Mouse (Mus musculus): ENCODE measurements at regions not wholly inside any gene's neighbourhood (a gene's known extent, or its start where the extent isn't known, plus 50 kb on each side); places are given as distances from the start of the nearest gene placed in this dataset.

DNA sequence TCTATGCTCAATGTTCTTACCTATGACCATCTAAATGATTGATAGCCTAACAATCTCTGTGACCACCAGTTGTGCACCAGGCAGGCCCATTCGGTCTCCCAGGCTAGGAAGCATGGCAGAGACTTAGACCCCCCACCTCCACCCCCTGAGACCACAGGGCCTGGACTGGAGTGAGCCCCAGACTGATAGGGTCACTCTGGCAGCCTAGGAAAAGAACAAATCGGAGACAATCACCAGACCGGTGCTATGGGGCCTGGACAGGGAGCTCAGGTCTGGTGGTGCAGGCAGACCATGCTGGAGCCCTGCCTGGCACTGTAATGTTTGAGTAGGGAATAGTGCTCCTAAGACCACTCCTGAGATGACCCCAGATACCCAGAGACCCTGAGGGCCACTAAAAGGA, 366.7 kb downstream of the Med10 start:
- ATAC-seq (ENCODE audit: insufficient number of reproducible peaks, insufficient read depth, low FRiP score, low read depth): 0 out of 2 replicates have a peak, but pooled peaks have one; percentile 33
- no peak overlapping the region for H3K4me3 ChIP-seq (ENCODE audit: low read depth, low read length)
- no peaks in the 10 kb centered on the region for H3K27me3 ChIP-seq (ENCODE audit: control insufficient read depth, insufficient read depth, low read length)
- H3K4me2 ChIP-seq (replicated peaks; ENCODE audit: low read depth, low read length): no peak overlapping the region
- no peaks in the 10 kb centered on the region for H3K36me3 ChIP-seq (ENCODE audit: control insufficient read depth, insufficient read depth, low read length)
- no peak overlapping the region for H3K9ac ChIP-seq (replicated peaks; ENCODE audit: low read depth, low read length)
- H3K4me1 ChIP-seq (ENCODE audit: control insufficient read depth, insufficient read depth, low read length): no peaks in the 10 kb centered on the region
- 89% methylated on average over 3 of the region's 3 CpGs for WGBS
- H3K27ac ChIP-seq (ENCODE audit: low read length): no peak overlapping the region
- H3K9me3 ChIP-seq (ENCODE audit: control insufficient read depth, low read depth, low read length): no peaks in the 10 kb centered on the region

DNA sequence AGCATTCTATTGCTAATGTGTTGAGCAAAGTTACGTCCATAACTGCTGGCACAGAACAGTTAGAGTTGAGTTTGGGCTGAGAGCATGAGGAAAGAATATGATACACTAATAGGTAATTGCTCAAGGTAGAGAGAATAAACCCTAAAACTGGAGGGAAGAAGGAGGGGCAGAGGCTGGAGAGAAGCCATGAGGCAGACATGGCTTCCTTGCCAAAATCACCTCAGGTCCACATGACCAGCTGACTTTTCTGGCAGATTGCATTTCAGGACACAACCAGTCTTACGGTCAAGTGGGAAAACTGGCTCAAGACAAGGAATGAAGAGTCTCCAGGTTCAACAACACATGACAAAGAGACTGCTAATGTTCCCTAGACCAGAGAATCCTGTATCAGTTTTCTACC, 374.9 kb downstream of the Med10 start:
- no peak overlapping the region for H3K27ac ChIP-seq (ENCODE audit: low read length)
- H3K9ac ChIP-seq (replicated peaks; ENCODE audit: low read depth, low read length): no peak overlapping the region
- 84% methylated on average over 2 of the region's 2 CpGs for WGBS
- no peaks in the 10 kb centered on the region for H3K27me3 ChIP-seq (ENCODE audit: control insufficient read depth, insufficient read depth, low read length)
- H3K36me3 ChIP-seq (ENCODE audit: control insufficient read depth, insufficient read depth, low read length): no peaks in the 10 kb centered on the region
- H3K4me1 ChIP-seq (ENCODE audit: control insufficient read depth, insufficient read depth, low read length): no peaks in the 10 kb centered on the region
- no peak overlapping the region for H3K4me3 ChIP-seq (ENCODE audit: low read depth, low read length)
- ATAC-seq (ENCODE audit: insufficient number of reproducible peaks, insufficient read depth, low FRiP score, low read depth): no peak
- H3K4me2 ChIP-seq (replicated peaks; ENCODE audit: low read depth, low read length): no peak overlapping the region
- no peaks in the 10 kb centered on the region for H3K9me3 ChIP-seq (ENCODE audit: control insufficient read depth, low read depth, low read length)

DNA sequence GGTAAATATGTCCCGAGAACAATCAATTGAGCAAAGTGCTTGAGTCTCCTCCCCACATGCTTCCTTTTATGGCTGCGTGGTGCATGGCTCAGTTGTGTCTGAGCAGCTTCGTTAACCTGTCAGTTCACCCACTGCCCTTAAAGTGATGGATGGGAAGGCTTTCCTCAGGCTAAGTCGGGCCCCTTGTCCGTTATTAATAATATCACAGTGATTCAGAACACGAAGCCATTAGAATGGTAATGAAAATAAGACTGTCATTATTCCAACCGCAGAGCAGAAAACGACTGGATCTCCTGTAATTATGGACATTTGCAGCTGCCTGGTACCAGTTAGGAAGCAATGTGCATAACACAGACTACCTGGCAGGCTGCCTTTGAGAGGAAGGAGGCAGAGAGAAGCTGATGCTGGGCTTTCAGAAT, 375.9 kb downstream of the Med10 start:
- Histone ChIP-seq H3K4me1 (ENCODE audit: control insufficient read depth, insufficient read depth, low read length) (no peaks in the 10 kb centered on the region), H3K27ac (ENCODE audit: low read length) (no peak overlapping the region), H3K36me3 (ENCODE audit: control insufficient read depth, insufficient read depth, low read length) (no peaks in the 10 kb centered on the region), H3K27me3 (ENCODE audit: control insufficient read depth, insufficient read depth, low read length) (no peaks in the 10 kb centered on the region), H3K9ac (replicated peaks; ENCODE audit: low read depth, low read length) (no peak overlapping the region), H3K4me2 (replicated peaks; ENCODE audit: low read depth, low read length) (no peak overlapping the region), H3K4me3 (ENCODE audit: low read depth, low read length) (no peak overlapping the region), H3K9me3 (ENCODE audit: control insufficient read depth, low read depth, low read length) (no peaks in the 10 kb centered on the region)
- no peak for ATAC-seq (ENCODE audit: insufficient number of reproducible peaks, insufficient read depth, low FRiP score, low read depth)
- 17% methylated on average over 8 of the region's 8 CpGs for WGBS

DNA sequence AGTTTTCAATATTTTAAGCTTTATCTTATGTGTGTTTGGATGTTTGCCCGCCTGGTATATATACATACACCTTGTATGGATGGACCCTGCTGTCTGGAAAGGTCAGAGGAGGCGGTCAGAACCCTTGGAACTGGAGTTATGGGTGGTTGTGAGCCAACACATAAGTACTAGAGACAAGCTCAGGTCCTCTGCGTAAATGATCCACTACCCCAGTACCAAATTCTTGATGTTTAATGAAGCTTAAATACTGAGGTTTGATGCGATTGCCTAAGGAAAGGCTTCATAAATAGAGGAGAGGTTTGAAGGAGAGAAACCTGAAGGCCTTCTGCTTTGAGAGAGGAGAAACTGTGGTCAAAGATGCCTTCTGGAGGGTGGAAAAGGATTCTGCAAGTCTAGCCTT, 388.8 kb downstream of the Med10 start:
- Histone ChIP-seq H3K4me3 (ENCODE audit: low read depth, low read length) (no peak overlapping the region), H3K9ac (replicated peaks; ENCODE audit: low read depth, low read length) (no peak overlapping the region), H3K4me2 (replicated peaks; ENCODE audit: low read depth, low read length) (no peak overlapping the region), H3K27ac (ENCODE audit: low read length) (no peak overlapping the region), H3K27me3 (ENCODE audit: control insufficient read depth, insufficient read depth, low read length) (no peaks in the 10 kb centered on the region), H3K9me3 (ENCODE audit: control insufficient read depth, low read depth, low read length) (no peaks in the 10 kb centered on the region), H3K36me3 (ENCODE audit: control insufficient read depth, insufficient read depth, low read length) (no peaks in the 10 kb centered on the region), H3K4me1 (ENCODE audit: control insufficient read depth, insufficient read depth, low read length) (no peaks in the 10 kb centered on the region)
- no peak for ATAC-seq (ENCODE audit: insufficient number of reproducible peaks, insufficient read depth, low FRiP score, low read depth)
- WGBS: 77% methylated on average over 4 of the region's 4 CpGs

DNA sequence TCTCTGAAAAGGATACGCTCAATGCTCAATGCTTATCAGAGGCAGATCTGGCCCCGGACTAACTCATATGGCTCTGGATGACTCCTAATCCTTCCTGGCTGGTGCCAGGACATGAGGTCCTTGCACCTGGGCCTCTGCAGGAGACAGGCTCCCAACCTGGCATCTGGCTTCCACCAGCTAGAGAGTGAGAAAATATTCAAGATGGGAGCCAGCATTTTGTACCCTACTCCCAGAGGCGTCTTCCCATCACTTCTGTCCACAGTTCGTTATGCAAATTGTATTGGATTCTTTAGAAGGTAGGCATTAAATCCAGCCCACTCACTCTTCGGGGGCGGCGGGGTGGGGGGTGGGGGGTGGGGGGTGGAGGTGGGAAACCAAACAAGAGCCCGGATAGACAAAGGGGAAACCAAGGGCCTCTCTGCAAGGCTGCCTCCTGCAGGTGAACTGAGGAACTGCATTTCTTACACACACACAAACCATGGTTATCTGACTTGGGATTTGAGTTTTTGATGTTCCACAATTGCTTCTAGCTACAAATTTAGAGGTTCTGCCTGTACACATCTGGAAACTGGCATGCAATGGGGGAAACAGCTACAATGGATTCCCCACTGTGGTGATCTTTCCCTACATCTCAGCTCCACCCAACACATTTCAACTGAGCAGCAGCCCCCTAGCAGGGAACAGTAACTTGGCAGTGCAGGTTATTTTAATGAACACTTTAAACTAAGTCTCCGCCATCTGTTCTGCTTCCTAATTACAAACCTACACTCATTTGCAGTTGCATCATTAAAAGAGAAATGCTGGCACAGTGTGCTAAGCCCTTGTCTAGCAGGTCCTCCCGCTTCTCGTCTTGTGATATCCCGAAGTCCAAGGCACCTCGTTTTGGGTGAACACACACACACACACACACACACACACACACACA, 390.2 kb downstream of the Med10 start:
- ATAC-seq (ENCODE audit: insufficient number of reproducible peaks, insufficient read depth, low FRiP score, low read depth): no peak
- Histone ChIP-seq H3K27ac (ENCODE audit: low read length) (no peak overlapping the region), H3K4me3 (ENCODE audit: low read depth, low read length) (no peak overlapping the region), H3K9me3 (ENCODE audit: control insufficient read depth, low read depth, low read length) (no peaks in the 10 kb centered on the region), H3K27me3 (ENCODE audit: control insufficient read depth, insufficient read depth, low read length) (no peaks in the 10 kb centered on the region), H3K4me1 (ENCODE audit: control insufficient read depth, insufficient read depth, low read length) (no peaks in the 10 kb centered on the region), H3K9ac (replicated peaks; ENCODE audit: low read depth, low read length) (no peak overlapping the region), H3K4me2 (replicated peaks; ENCODE audit: low read depth, low read length) (no peak overlapping the region), H3K36me3 (ENCODE audit: control insufficient read depth, insufficient read depth, low read length) (no peaks in the 10 kb centered on the region)
- 82% methylated on average over 13 of the region's 13 CpGs for WGBS

DNA sequence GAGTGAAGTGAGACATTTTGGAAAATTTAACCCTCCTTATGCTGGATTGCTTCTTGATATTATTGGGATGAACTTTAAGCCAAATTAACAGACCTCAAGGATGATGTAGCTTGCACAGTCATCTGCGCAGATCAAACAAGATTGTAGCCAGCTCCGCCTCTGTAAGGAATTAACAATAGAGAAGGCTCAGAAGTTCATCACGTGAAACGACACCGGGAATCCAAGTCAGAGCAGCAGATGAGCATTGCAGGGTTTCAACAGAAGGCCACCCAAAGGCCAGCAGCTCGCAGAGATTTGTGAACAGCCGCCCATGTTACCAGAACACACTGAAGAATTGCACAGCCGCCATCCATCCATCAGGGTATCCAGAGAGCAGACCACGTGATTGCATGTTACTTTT, 391.1 kb downstream of the Med10 start:
- H3K4me3 ChIP-seq (ENCODE audit: low read depth, low read length): no peak overlapping the region
- no peaks in the 10 kb centered on the region for H3K36me3 ChIP-seq (ENCODE audit: control insufficient read depth, insufficient read depth, low read length)
- WGBS: 83% methylated on average over 9 of the region's 9 CpGs
- no peaks in the 10 kb centered on the region for H3K9me3 ChIP-seq (ENCODE audit: control insufficient read depth, low read depth, low read length)
- H3K27ac ChIP-seq (ENCODE audit: low read length): no peak overlapping the region
- H3K9ac ChIP-seq (replicated peaks; ENCODE audit: low read depth, low read length): no peak overlapping the region
- H3K27me3 ChIP-seq (ENCODE audit: control insufficient read depth, insufficient read depth, low read length): no peaks in the 10 kb centered on the region
- no peak overlapping the region for H3K4me2 ChIP-seq (replicated peaks; ENCODE audit: low read depth, low read length)
- no peak for ATAC-seq (ENCODE audit: insufficient number of reproducible peaks, insufficient read depth, low FRiP score, low read depth)
- no peaks in the 10 kb centered on the region for H3K4me1 ChIP-seq (ENCODE audit: control insufficient read depth, insufficient read depth, low read length)

DNA sequence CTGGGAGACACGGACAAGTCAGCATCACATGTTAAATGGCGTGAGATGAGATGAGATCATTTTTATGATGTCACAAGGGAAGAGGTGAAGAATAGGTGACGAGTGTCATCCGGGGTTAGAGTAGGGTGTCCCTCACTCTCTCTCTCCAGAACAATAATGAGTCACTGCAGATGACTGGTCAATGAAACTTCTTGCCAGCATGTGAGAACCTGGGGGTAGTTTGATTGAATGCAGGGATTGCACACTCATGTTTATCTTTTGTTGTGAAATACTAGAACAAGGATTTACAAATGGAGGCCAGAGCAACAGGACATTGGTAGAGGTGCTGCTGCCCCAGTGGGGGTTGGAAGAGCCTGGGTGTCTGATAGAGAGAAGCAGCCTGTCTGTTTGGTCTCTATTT, 393.7 kb downstream of the Med10 start:
- Histone ChIP-seq H3K4me3 (ENCODE audit: low read depth, low read length) (no peak overlapping the region), H3K4me1 (ENCODE audit: control insufficient read depth, insufficient read depth, low read length) (no peaks in the 10 kb centered on the region), H3K9ac (replicated peaks; ENCODE audit: low read depth, low read length) (no peak overlapping the region), H3K27me3 (ENCODE audit: control insufficient read depth, insufficient read depth, low read length) (no peaks in the 10 kb centered on the region), H3K36me3 (ENCODE audit: control insufficient read depth, insufficient read depth, low read length) (no peaks in the 10 kb centered on the region), H3K9me3 (ENCODE audit: control insufficient read depth, low read depth, low read length) (no peaks in the 10 kb centered on the region), H3K27ac (ENCODE audit: low read length) (no peak overlapping the region), H3K4me2 (replicated peaks; ENCODE audit: low read depth, low read length) (no peak overlapping the region)
- ATAC-seq (ENCODE audit: insufficient number of reproducible peaks, insufficient read depth, low FRiP score, low read depth): no peak
- WGBS: 80% methylated on average over 4 of the region's 4 CpGs

DNA sequence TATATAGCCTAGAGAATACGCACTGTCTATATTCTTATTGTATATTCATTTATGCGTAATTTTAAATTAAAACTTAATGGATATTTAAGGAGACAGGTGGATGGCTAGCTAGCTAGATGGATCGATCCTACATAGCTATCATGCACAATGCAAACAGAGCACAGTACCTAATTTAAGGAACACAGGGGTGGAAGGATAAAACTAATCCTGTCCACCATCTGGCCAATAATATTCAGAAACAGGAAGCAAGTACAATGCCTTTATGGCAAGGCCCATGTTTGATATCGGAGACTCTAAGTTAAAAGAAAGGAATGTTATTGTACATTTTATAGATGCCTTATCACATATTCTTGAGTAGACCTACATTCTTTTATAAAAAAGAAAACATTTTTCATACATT, 396.4 kb downstream of the Med10 start:
- ATAC-seq (ENCODE audit: insufficient number of reproducible peaks, insufficient read depth, low FRiP score, low read depth): no peak
- Histone ChIP-seq H3K36me3 (ENCODE audit: control insufficient read depth, insufficient read depth, low read length) (no peaks in the 10 kb centered on the region), H3K9ac (replicated peaks; ENCODE audit: low read depth, low read length) (no peak overlapping the region), H3K9me3 (ENCODE audit: control insufficient read depth, low read depth, low read length) (no peaks in the 10 kb centered on the region), H3K4me2 (replicated peaks; ENCODE audit: low read depth, low read length) (no peak overlapping the region), H3K4me3 (ENCODE audit: low read depth, low read length) (no peak overlapping the region), H3K27me3 (ENCODE audit: control insufficient read depth, insufficient read depth, low read length) (no peaks in the 10 kb centered on the region), H3K27ac (ENCODE audit: low read length) (no peak overlapping the region), H3K4me1 (ENCODE audit: control insufficient read depth, insufficient read depth, low read length) (no peaks in the 10 kb centered on the region)
- 87% methylated on average over 4 of the region's 4 CpGs for WGBS

DNA sequence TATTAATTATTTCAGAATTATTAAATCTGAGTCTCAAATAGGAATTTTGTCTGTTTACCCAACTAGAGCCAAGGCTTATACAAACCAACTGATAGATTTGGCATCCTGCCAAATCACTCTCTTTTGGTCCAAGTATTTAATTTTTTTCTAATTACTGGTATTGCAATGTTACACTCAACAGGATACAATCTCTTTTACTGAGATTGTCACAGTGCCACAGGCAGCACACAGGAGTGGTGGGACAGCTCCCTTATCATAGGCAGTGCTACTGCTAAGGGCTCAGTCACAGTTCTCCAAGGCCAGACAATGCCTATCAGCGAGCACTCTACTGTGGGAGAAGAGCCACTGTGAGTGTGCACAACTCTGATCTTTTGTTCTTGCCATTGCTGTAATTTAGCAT, 396.9 kb downstream of the Med10 start:
- ATAC-seq (ENCODE audit: insufficient number of reproducible peaks, insufficient read depth, low FRiP score, low read depth): no peak
- Histone ChIP-seq H3K27me3 (ENCODE audit: control insufficient read depth, insufficient read depth, low read length) (no peaks in the 10 kb centered on the region), H3K9me3 (ENCODE audit: control insufficient read depth, low read depth, low read length) (no peaks in the 10 kb centered on the region), H3K4me2 (replicated peaks; ENCODE audit: low read depth, low read length) (no peak overlapping the region), H3K4me3 (ENCODE audit: low read depth, low read length) (no peak overlapping the region), H3K4me1 (ENCODE audit: control insufficient read depth, insufficient read depth, low read length) (no peaks in the 10 kb centered on the region), H3K36me3 (ENCODE audit: control insufficient read depth, insufficient read depth, low read length) (no peaks in the 10 kb centered on the region), H3K27ac (ENCODE audit: low read length) (no peak overlapping the region), H3K9ac (replicated peaks; ENCODE audit: low read depth, low read length) (no peak overlapping the region)
- 81% methylated on average over 1 of the region's 1 CpGs for WGBS
